Mouse (Mus musculus) C2C12 (cell line): Measurements from ENCODE around the gene Stk11. TPM values are rescaled to one million over a fixed set of nuclear protein-coding genes. Genes with fewer than 3 reads are reported as not detected.

Source experiments
- H3K27me3 ChIP-seq: one replicate; pipeline ENCODE4 v1.6.1; 2011; ENCODE audit not compliant: control insufficient read depth, insufficient read depth, insufficient read length
- H3K36me3 ChIP-seq: one replicate; pipeline ENCODE4 v1.6.1; 2011; ENCODE audit not compliant: control insufficient read depth, insufficient read depth
- H3K4me3 ChIP-seq: one replicate; pipeline ENCODE4 v1.5.1; 2011; ENCODE audit warnings: mild to moderate bottlenecking, control low read depth; ENCODE audit not compliant: poor library complexity, insufficient read depth, severe bottlenecking
- H3K79me2 ChIP-seq: one replicate; pipeline ENCODE4 v1.6.1; 2011; ENCODE audit not compliant: control insufficient read depth, insufficient read depth
- H3K79me3 ChIP-seq: one replicate; pipeline ENCODE4 v1.6.1; 2011; ENCODE audit warnings: low read depth, control low read depth
- H3ac ChIP-seq: one replicate; pipeline ENCODE3; 2011; ENCODE audit warnings: low read depth; ENCODE audit not compliant: control insufficient read depth, insufficient read length
- CEBPB ChIP-seq: IDR thresholded peaks from one replicate; pipeline ENCODE4 v1.6.1; 2011; ENCODE audit warnings: low read depth, mild to moderate bottlenecking, control low read depth, moderate library complexity
- CTCF ChIP-seq: IDR thresholded peaks from one replicate; pipeline ENCODE4 v1.5.1; 2011; ENCODE audit not compliant: control insufficient read depth, insufficient read depth, insufficient read length
- FOSL1 ChIP-seq: IDR thresholded peaks from one replicate; pipeline ENCODE4 v1.8.0; 2011; ENCODE audit warnings: mild to moderate bottlenecking, low read length; ENCODE audit not compliant: poor library complexity, insufficient read depth, severe bottlenecking
- MAX ChIP-seq: IDR thresholded peaks from one replicate; pipeline ENCODE4 v1.6.1; 2011; ENCODE audit warnings: mild to moderate bottlenecking, control low read depth
- MYOD1 ChIP-seq: IDR thresholded peaks from one replicate; pipeline ENCODE4 v1.6.1; 2011; ENCODE audit warnings: low read depth; ENCODE audit not compliant: control insufficient read depth, insufficient read length
- MYOG ChIP-seq: IDR thresholded peaks from one replicate; pipeline ENCODE4 v1.6.1; 2011; ENCODE audit not compliant: control insufficient read depth, insufficient read length; ENCODE audit errors: extremely low read depth
- USF1 ChIP-seq: IDR thresholded peaks from one replicate; pipeline ENCODE4 v1.6.1; 2011; ENCODE audit warnings: low read depth, mild to moderate bottlenecking, control low read depth, moderate library complexity
- polyA plus RNA-seq: library from polyadenylated mRNA; unstranded; fragments of >200 nt; fragmentation: generic; extraction: Trizol; gene quantifications from one replicate; pipeline ENCODE4 v1.2.1, GENCODE M21; 2012; ENCODE audit warnings: missing spikeins

The Stk11 gene
- polyA plus RNA-seq, 1 experiment: 106 TPM

DNA sequence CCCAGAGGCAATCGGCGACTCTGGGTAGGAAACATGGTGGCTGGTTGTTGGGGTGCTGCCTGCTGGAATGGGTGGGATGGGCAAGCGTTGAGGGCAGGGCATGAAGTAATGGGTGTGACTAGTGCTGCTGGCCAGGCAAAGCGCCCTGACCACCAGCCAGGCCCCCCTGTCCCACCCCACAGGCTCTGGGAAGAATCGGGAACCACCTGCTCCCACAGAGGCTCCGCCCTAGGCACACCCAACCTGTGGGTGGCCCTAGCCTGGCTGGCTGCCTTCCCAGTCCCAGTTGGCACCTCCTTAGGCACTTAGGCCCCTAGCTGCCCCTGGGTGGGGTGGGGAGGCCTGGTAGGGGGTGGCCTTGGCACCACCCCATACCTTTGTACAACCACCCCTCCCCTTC is 30.3 kb downstream of the Stk11 start:
- no peak overlapping the region for H3K4me3 ChIP-seq
- peaks cover 74% of the 10 kb centered on the region for H3K79me2 ChIP-seq
- no peak for TF ChIP-seq MYOD1
- no peak for TF ChIP-seq CTCF
- TF ChIP-seq FOSL1: no peak
- TF ChIP-seq MYOG: no peak
- no peak for TF ChIP-seq MAX
- no peak for TF ChIP-seq CEBPB
- no peak for TF ChIP-seq USF1
- peaks cover 47% of the 10 kb centered on the region for H3K36me3 ChIP-seq
- H3K79me3 ChIP-seq: peaks cover 46% of the 10 kb centered on the region
- H3ac ChIP-seq: no peak overlapping the region
- no peaks in the 10 kb centered on the region for H3K27me3 ChIP-seq

DNA sequence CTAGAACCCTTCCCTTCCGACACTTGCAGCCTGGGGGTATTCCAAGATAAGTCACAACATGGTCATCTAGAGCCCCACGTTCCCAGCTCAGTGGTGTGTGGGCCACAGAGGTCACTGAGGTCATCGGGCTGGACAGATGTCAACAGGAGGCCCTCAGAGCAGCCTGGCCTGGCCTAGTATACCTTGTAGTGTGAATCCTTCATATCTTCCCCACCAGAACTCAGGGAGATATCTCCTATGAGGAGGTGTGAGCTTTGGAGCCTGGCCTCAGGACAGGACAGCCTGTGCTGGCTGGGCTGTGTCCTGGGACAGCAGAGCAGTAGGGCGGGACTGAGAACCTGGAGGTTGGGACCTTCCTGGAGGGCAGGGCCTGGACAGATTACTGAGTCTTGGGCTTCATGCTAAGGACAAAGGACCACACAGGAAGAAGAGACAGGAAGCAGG is 31.0 kb downstream of the Stk11 start:
- H3K36me3 ChIP-seq: peaks cover 54% of the 10 kb centered on the region
- H3K79me3 ChIP-seq: peaks cover 53% of the 10 kb centered on the region
- peak overlapping the region; percentile 36 for H3ac ChIP-seq
- peaks cover 81% of the 10 kb centered on the region for H3K79me2 ChIP-seq
- H3K4me3 ChIP-seq: no peak overlapping the region
- no peak for TF ChIP-seq MAX
- no peaks in the 10 kb centered on the region for H3K27me3 ChIP-seq

DNA sequence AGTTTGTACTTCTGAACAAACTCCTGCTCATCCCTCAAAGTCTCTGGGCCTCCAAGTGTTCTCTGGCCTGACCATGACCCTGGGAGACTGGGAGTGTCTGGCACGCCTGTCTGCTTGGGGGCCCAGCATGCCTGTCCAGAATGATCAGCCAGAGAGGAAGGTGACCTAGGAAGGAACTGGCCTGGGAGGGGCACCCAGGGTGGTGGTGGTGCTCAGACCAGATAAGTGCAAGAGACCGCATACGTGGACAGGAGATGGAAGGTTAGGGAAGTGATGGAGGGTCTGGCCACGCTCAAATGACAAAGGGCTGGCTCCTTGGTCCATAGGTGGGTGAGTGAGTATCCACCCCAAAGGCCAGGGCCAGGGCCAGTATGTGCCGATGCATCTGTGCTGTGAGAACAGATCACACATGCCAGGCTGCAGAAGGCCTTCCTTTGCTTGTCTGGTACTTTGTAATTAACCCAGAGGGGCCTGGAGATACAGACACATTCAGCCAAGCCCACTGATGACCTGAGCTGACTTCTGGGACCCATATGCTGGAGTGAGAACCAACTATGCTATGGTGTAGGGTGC is 31.6 kb downstream of the Stk11 start:
- Histone ChIP-seq H3K79me3 (peaks cover 59% of the 10 kb centered on the region), H3K27me3 (no peaks in the 10 kb centered on the region), H3K79me2 (peaks cover 85% of the 10 kb centered on the region), H3K4me3 (no peak overlapping the region), H3ac (peak overlapping the region; percentile 25), H3K36me3 (peaks cover 60% of the 10 kb centered on the region)
- no peak for TF ChIP-seq CTCF
- TF ChIP-seq CEBPB: no peak

DNA sequence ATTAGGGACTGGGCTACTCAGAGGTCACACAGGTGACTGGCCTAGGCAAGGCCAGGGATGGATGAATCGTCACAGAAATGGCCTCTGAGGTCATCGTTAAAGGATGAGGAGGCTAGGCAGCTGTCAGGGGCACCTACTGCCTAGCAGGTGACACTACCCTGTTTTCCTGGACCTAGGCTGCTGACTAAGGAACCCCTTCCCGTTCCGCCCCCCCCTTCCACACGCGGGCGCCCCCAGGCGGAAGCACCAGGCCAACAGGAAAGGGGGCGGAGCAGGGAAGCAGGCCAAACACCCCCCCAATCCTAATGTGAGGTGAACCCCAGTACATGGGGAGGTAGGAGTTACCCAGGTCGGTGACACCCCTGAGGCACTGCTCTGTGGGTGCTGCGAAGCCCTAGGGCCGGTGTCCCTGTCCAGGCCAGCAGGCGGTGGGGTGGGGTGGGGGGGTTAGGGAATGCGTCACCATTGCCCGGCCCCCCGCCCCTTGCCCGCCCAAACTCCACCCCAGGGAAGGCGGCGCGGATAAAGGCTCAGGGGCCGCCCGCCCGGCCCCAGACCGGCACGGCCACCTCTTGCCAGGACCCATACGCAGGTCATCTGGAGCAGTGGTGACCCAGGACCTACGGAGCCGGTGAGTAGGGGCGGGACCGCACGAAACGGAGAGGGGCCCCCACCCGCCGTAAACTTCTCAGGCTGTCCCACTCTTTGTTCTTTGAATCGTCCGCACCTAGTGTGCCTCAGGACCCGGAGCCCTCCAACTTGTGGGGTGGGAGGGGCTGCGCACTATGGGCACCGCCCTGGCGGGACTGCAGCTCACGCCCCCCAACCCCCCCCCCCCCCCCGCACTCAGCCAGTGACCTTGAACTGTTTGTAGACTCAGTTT is 32.4 kb downstream of the Stk11 start, which contains the start of gene Midn:
Gene Midn (plus strand): TSS at position 554 of the 883 bp plus-strand sequence.
- H3K4me3 ChIP-seq: peak within 1 kb of the TSS; percentile 93
- TF ChIP-seq MAX: no peak
- TF ChIP-seq MYOG: no peak
- TF ChIP-seq MYOD1: peak; percentile 62
- TF ChIP-seq CEBPB: no peak
- TF ChIP-seq FOSL1: no peak
- no peak for TF ChIP-seq USF1
- peak; percentile 64 for TF ChIP-seq CTCF
- peak within 1 kb of the TSS; percentile 95 for H3ac ChIP-seq
- peaks cover 85% of the 10 kb centered on the region for H3K79me2 ChIP-seq
- no peaks in the 10 kb centered on the region for H3K27me3 ChIP-seq
- H3K79me3 ChIP-seq: peaks cover 59% of the 10 kb centered on the region
- peaks cover 67% of the 10 kb centered on the region for H3K36me3 ChIP-seq

DNA sequence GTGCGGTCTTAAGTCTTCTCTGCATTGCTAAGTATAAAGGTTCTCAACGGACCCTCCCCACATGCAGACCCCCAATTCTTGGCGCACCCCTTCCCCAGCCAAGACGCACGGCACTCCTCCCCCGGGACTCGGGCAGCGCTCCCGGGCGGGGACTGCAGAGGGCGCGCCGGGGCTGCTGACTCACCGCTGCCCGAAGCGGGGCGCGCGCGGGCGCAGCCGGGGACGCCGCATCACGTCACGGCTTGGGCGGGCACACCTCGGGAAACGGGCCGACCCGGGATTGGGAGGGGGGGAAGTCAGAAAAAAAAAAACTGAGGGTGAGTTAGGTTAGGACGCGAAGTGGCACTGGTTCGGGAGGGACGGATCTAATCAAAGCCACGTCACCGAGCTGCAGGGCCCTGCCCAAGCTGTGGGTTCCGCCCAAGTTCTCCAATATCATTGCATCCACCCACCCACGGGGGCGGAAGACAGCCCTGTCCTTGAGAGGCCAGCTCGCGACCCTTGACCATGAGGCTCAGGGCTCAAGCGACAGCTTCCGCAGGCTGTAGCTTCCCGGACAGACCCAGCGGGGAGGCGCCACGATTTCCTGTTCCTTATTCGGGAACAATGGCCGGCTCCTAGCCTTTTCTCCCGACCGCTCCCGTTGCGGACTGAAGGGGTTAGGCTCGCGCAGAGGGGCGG is 33.1 kb downstream of the Stk11 start:
- TF ChIP-seq CEBPB: no peak
- peak; percentile 86 for TF ChIP-seq CTCF
- peak overlapping the region; percentile 95 for H3ac ChIP-seq
- peaks cover 69% of the 10 kb centered on the region for H3K36me3 ChIP-seq
- peaks cover 85% of the 10 kb centered on the region for H3K79me2 ChIP-seq
- peak overlapping the region; percentile 93 for H3K4me3 ChIP-seq
- peaks cover 60% of the 10 kb centered on the region for H3K79me3 ChIP-seq
- no peaks in the 10 kb centered on the region for H3K27me3 ChIP-seq
